Mouse (Mus musculus) cerebellum, adult 11 months (tissue): ENCODE results near the gene Gmds.

ENCODE experiments used
- DNase-seq: peaks from one replicate; pipeline ENCODE4 v3.0.0; 2022

Gene Gmds

GRCm38 (mm10) chr13:31863461-31863860, 475.1 kb downstream of the Gmds start:
- DNase-seq = no peak

GRCm38 (mm10) chr13:31860200-31860599, 478.3 kb downstream of the Gmds start:
- DNase-seq = no peak

- no peak for DNase-seq
These were observed 484.5 kb downstream of the Gmds start for GRCm38 (mm10) chr13:31854000-31854399.

GRCm38 (mm10) chr13:31853564-31853963, 485.0 kb downstream of the Gmds start:
- no peak for DNase-seq

GRCm38 (mm10) chr13:31849258-31849971, 489.1 kb downstream of the Gmds start:
- DNase-seq = no peak

- DNase-seq = no peak
These were observed 502.7 kb downstream of the Gmds start for GRCm38 (mm10) chr13:31835802-31836201.

GRCm38 (mm10) chr13:31830332-31830731, 508.2 kb downstream of the Gmds start:
- no peak for DNase-seq

GRCm38 (mm10) chr13:31828446-31828845, 510.1 kb downstream of the Gmds start:
- no peak for DNase-seq

- no peak for DNase-seq
These were observed 510.7 kb downstream of the Gmds start for GRCm38 (mm10) chr13:31827820-31828332.

GRCm38 (mm10) chr13:31827160-31827559, 511.4 kb downstream of the Gmds start:
- DNase-seq = no peak

GRCm38 (mm10) chr13:31825180-31825579, 513.4 kb downstream of the Gmds start:
- no peak for DNase-seq

- DNase-seq = no peak
These were observed 515.2 kb downstream of the Gmds start for GRCm38 (mm10) chr13:31823316-31823715.

GRCm38 (mm10) chr13:31821050-31821449, 517.5 kb downstream of the Gmds start:
- no peak for DNase-seq

- no peak for DNase-seq
These were observed 517.9 kb downstream of the Gmds start for GRCm38 (mm10) chr13:31820587-31821017.

GRCm38 (mm10) chr13:31819664-31820405, 518.7 kb downstream of the Gmds start:
- DNase-seq = no peak

- DNase-seq = no peak
These were observed 520.2 kb downstream of the Gmds start for GRCm38 (mm10) chr13:31818337-31818736.

GRCm38 (mm10) chr13:31815383-31816003, 523.0 kb downstream of the Gmds start:
- no peak for DNase-seq

- no peak for DNase-seq
These were observed 525.8 kb downstream of the Gmds start for GRCm38 (mm10) chr13:31812701-31813100.

GRCm38 (mm10) chr13:31811542-31812021, 527.0 kb downstream of the Gmds start:
- no peak for DNase-seq

- no peak for DNase-seq
These were observed 527.6 kb downstream of the Gmds start for GRCm38 (mm10) chr13:31810693-31811541.

- no peak for DNase-seq
These were observed 528.2 kb downstream of the Gmds start for GRCm38 (mm10) chr13:31810375-31810692.

- DNase-seq = no peak
These were observed 528.8 kb downstream of the Gmds start for GRCm38 (mm10) chr13:31809701-31810100.
